Mouse (Mus musculus) Patski (cell line): Measurements from ENCODE around the gene Ap3s2. TPM values are rescaled to one million over a fixed set of nuclear protein-coding genes. Genes with fewer than 3 reads are reported as not detected.
A peak's percentile ranks its signal among the peaks of the same experiment; 100 is the strongest.

Experiments used
- ATAC-seq: fragments of 100-300 bp; one replicate; pipeline ENCODE4 v1.8.0; 2021
- CTCF ChIA-PET: fragments of 350-600 bp; sonication (Branson Sonifier 250); formaldehyde crosslinking; loops from one replicate; lab custom pipeline; 2022; ENCODE audit warnings: inconsistent platforms; lab: Charles Lee
- POLR2A ChIA-PET: fragments of 350-600 bp; sonication (Branson Sonifier 250); formaldehyde crosslinking; loops from one replicate; lab custom pipeline; 2022; ENCODE audit warnings: antibody characterized with exemption, inconsistent platforms; lab: Charles Lee
- DNase-seq: peaks from one replicate; pipeline ENCODE4 v3.0.0-alpha.2; 2011; ENCODE audit warnings: low read depth, low spot score
- H3K27me3 ChIP-seq: fragments of 371-371 bp; one replicate; pipeline ENCODE4 v1.5.1; 2021
- CTCF ChIP-seq: fragments of 100-300 bp; IDR thresholded peaks from one replicate; pipeline ENCODE4 v1.5.1; 2021
- in situ Hi-C: fragments of 300-500 bp; cut with MboI; formaldehyde crosslinking; loops from 3 replicates; pipeline ENCODE4 v1.11.1; 2018; ENCODE audit warnings: low pct_unique_long_range_greater_than_20kb, mixed read lengths
- polyA plus RNA-seq: library from polyadenylated mRNA; unstranded; gene quantifications from one replicate; pipeline ENCODE4 v1.2.3, GENCODE M21; 2021

The Ap3s2 gene
- polyA plus RNA-seq, 1 experiment from 2014 or later, result 32.7 TPM

GRCm38 (mm10) chr7:79928516-79929052 is 8.1 kb upstream of the Ap3s2 start:
- ATAC-seq, result no peak
- no peak for TF ChIP-seq CTCF

GRCm38 (mm10) chr7:79914556-79914955 is 5.9 kb downstream of the Ap3s2 start:
- TF ChIP-seq CTCF, result peak; percentile 84
- ATAC-seq (no peak), DNase-seq (no peak)
- in situ Hi-C loops, result no loop called here
- H3K27me3 ChIP-seq, result no peaks in the 10 kb centered on the region
- POLR2A ChIA-PET, result no interaction called here
- CTCF ChIA-PET, result interaction anchor here (0.6 to 3.2 kb wide), 12 partner anchors 9 to 134 kb away, joined by 3 to 19 read pairs (median 5); partner anchors contain the start of gene Mesp1

More at GRCm38 (mm10) chr7:79928516-79929052, 8.1 kb upstream of the Ap3s2 start:
- in situ Hi-C loops, result loop anchor here (10.0 kb wide), 1 partner anchor 156 kb away; no protein-coding TSS in a partner anchor
- CTCF ChIA-PET, result no interaction called here
- POLR2A ChIA-PET, result no interaction called here
- DNase-seq, result no peak
- no peaks in the 10 kb centered on the region for H3K27me3 ChIP-seq

GRCm38 (mm10) chr7:79907356-79907755 is 13.1 kb downstream of the Ap3s2 start:
- in situ Hi-C loops, result loop anchor here (5.0 kb wide), 2 partner anchors 50 to 110 kb away; no protein-coding TSS in a partner anchor
- ATAC-seq (no peak), DNase-seq (no peak)
- TF ChIP-seq CTCF, result no peak
- POLR2A ChIA-PET, result interaction anchor here (1.3 kb wide), 1 partner anchor 19 kb away, joined by 3 read pairs; no protein-coding TSS in a partner anchor
- CTCF ChIA-PET, result interaction anchor here (1.3 to 1.4 kb wide), 2 partner anchors 103 to 122 kb away, joined by 3 to 4 read pairs; no protein-coding TSS in a partner anchor
- H3K27me3 ChIP-seq, result no peaks in the 10 kb centered on the region

GRCm38 (mm10) chr7:79906914-79907313 is 13.5 kb downstream of the Ap3s2 start:
- DNase-seq (peak; percentile 54), ATAC-seq (no peak)
- in situ Hi-C loops, result loop anchor here (5.0 kb wide), 2 partner anchors 50 to 110 kb away; no protein-coding TSS in a partner anchor
- CTCF ChIA-PET, result interaction anchor here (1.3 to 1.4 kb wide), 2 partner anchors 103 to 121 kb away, joined by 3 to 4 read pairs; no protein-coding TSS in a partner anchor
- TF ChIP-seq CTCF, result no peak
- no peaks in the 10 kb centered on the region for H3K27me3 ChIP-seq
- POLR2A ChIA-PET, result interaction anchor here (1.3 kb wide), 1 partner anchor 19 kb away, joined by 3 read pairs; no protein-coding TSS in a partner anchor

GRCm38 (mm10) chr7:79905193-79905592 is 15.3 kb downstream of the Ap3s2 start:
- no peak for TF ChIP-seq CTCF
- ATAC-seq, result no peak
- in situ Hi-C loops, result loop anchor here (5.0 kb wide), 2 partner anchors 48 to 108 kb away; no protein-coding TSS in a partner anchor
- no peak for DNase-seq
- no peaks in the 10 kb centered on the region for H3K27me3 ChIP-seq
- ChIA-PET POLR2A (no interaction called here), CTCF (interaction anchor here (1.2 to 1.7 kb wide), 4 partner anchors 9 to 106 kb away, joined by 3 to 5 read pairs (median 4); no protein-coding TSS in a partner anchor)

GRCm38 (mm10) chr7:79903160-79903792 is 17.2 kb downstream of the Ap3s2 start:
- POLR2A ChIA-PET, result no interaction called here
- CTCF ChIA-PET, result no interaction called here
- no peak for TF ChIP-seq CTCF
- no peak for DNase-seq
- in situ Hi-C loops, result no loop called here
- no peaks in the 10 kb centered on the region for H3K27me3 ChIP-seq
- ATAC-seq, result no peak

- in situ Hi-C loops, result no loop called here
- CTCF ChIA-PET, result interaction anchor here (1.9 to 2.0 kb wide), 2 partner anchors 13 to 14 kb away, joined by 4 to 5 read pairs; no protein-coding TSS in a partner anchor
- POLR2A ChIA-PET, result no interaction called here
- H3K27me3 ChIP-seq, result no peaks in the 10 kb centered on the region
- TF ChIP-seq CTCF, result no peak
- ATAC-seq, result no peak
- DNase-seq, result no peak
These were observed 19.7 kb downstream of the Ap3s2 start for GRCm38 (mm10) chr7:79900753-79901152.

- H3K27me3 ChIP-seq, result no peaks in the 10 kb centered on the region
- no peak for TF ChIP-seq CTCF
- in situ Hi-C loops, result no loop called here
- no peak for DNase-seq
- ChIA-PET CTCF (interaction anchor here (1.2 kb wide), 1 partner anchor 10 kb away, joined by 5 read pairs; no protein-coding TSS in a partner anchor), POLR2A (no interaction called here)
- ATAC-seq, result no peak
These were observed 25.2 kb downstream of the Ap3s2 start for GRCm38 (mm10) chr7:79895225-79895624.

- no peak for TF ChIP-seq CTCF
- in situ Hi-C loops, result no loop called here
- DNase-seq (no peak), ATAC-seq (no peak)
- ChIA-PET POLR2A (no interaction called here), CTCF (no interaction called here)
- H3K27me3 ChIP-seq, result no peaks in the 10 kb centered on the region
These were observed 25.7 kb downstream of the Ap3s2 start for GRCm38 (mm10) chr7:79894790-79895189.

GRCm38 (mm10) chr7:79892576-79893428 is 27.6 kb downstream of the Ap3s2 start:
- no peak for TF ChIP-seq CTCF
- in situ Hi-C loops, result no loop called here
- ChIA-PET CTCF (interaction anchor here (1.0 kb wide), 1 partner anchor 22 kb away, joined by 3 read pairs; no protein-coding TSS in a partner anchor), POLR2A (no interaction called here)
- ATAC-seq, result no peak
- DNase-seq, result no peak
- H3K27me3 ChIP-seq, result no peaks in the 10 kb centered on the region
